Mouse (Mus musculus): ENCODE measurements at regions not wholly inside any gene's neighbourhood (a gene's known extent, or its start where the extent isn't known, plus 50 kb on each side); places are given as distances from the start of the nearest gene placed in this dataset.

DNA sequence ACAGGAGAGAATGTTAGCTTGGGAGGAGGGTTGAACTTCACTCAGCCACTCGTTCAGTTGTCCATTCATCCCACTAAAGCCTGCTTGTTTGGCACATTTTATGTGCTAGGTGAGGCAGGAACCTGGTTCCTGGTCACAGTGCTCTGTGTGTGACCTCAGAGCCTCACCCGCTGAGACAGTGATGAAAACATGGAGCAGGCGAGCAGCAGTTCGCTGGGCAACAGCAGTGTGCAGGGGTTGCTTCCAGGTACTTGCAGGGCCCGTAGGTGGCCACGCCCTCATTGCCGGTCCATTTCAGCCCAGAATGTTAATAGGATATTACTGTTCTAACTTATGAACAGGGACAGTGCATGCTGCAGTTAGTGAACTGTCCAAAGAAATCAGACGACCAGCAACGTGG lies 285.7 kb downstream of the Rngtt start:
- TF ChIP-seq EP300 (IDR thresholded peaks at IDR 0.05; ENCODE audit: insufficient read depth, low read depth, low read length) (no peak), POLR2A (IDR thresholded peaks at IDR 0.05; ENCODE audit: insufficient read depth, low read depth, low read length) (no peak), CTCF (IDR thresholded peaks at IDR 0.05) (no peak)
